Mouse (Mus musculus) ES-E14 (cell line): ENCODE measurements around the gene Lmbr1. TPM values are rescaled to one million over a fixed set of nuclear protein-coding genes. Genes with fewer than 3 reads are reported as not detected.

Experiments used
- DNase-seq: peaks from one replicate; pipeline ENCODE4 v3.0.0-alpha.2; 2013; ENCODE audit warnings: low read depth, low spot score
- H3K27ac ChIP-seq: 2 replicates; pipeline ENCODE4 v1.5.1; 2012; ENCODE audit warnings: low read depth, mild to moderate bottlenecking, low read length, moderate library complexity, mixed read lengths; ENCODE audit not compliant: poor library complexity, insufficient read depth, severe bottlenecking
- H3K36me3 ChIP-seq: 2 replicates; pipeline ENCODE4 v1.6.1; 2012; ENCODE audit warnings: mild to moderate bottlenecking, low read length, moderate library complexity, mixed read lengths; ENCODE audit not compliant: control insufficient read depth, poor library complexity, insufficient read depth, severe bottlenecking
- H3K4me1 ChIP-seq, 2 experiments: fragments of 150-350 bp in 1 of 2; sonication (generic) in 1 of 2; 2 replicates each; pipeline ENCODE4 v1.6.1; 2012; ENCODE audit warnings: low read length in 2 of 2, mild to moderate bottlenecking in 1 of 2, mixed read lengths in 1 of 2; ENCODE audit not compliant: control insufficient read depth in 2 of 2, insufficient read depth in 2 of 2, poor library complexity in 1 of 2
- H3K4me3 ChIP-seq, 2 experiments: fragments of 150-350 bp in 1 of 2; sonication (generic) in 1 of 2; 2 replicates each; pipeline ENCODE4 v1.5.1; 2012; ENCODE audit warnings: low read length in 2 of 2, low read depth in 1 of 2, mild to moderate bottlenecking in 1 of 2, mixed read lengths in 1 of 2; ENCODE audit not compliant: insufficient read depth in 1 of 2, poor library complexity in 1 of 2, severe bottlenecking in 1 of 2
- H3K9ac ChIP-seq: 2 replicates; pipeline ENCODE4 v1.6.1; 2012; ENCODE audit warnings: low read depth, mild to moderate bottlenecking, low read length, mixed read lengths; ENCODE audit not compliant: poor library complexity, insufficient read depth, severe bottlenecking
- H3K9me3 ChIP-seq: fragments of 150-350 bp; sonication (generic); 2 replicates; pipeline ENCODE4 v1.6.1; 2012; ENCODE audit warnings: low read depth, mild to moderate bottlenecking, low read length; ENCODE audit not compliant: control insufficient read depth, insufficient read depth
- CHD2 ChIP-seq: IDR thresholded peaks from 2 replicates; pipeline ENCODE4 v1.6.1; 2014; ENCODE audit warnings: mild to moderate bottlenecking, low read depth, low read length, inconsistent platforms
- HCFC1 ChIP-seq: IDR thresholded peaks from 2 replicates; pipeline ENCODE4 v1.6.1; 2012; ENCODE audit warnings: low read length, inconsistent platforms, borderline replicate concordance; ENCODE audit not compliant: insufficient read depth
- MAFK ChIP-seq: IDR thresholded peaks from 2 replicates; pipeline ENCODE4 v1.6.1; 2014; ENCODE audit warnings: mild to moderate bottlenecking, low read depth, low read length, inconsistent platforms; ENCODE audit not compliant: insufficient read depth
- ZC3H11A ChIP-seq: IDR thresholded peaks from 2 replicates; pipeline ENCODE4 v1.6.1; 2012; ENCODE audit warnings: low read depth, mild to moderate bottlenecking, inconsistent platforms, low read length, borderline replicate concordance
- ZNF384 ChIP-seq: IDR thresholded peaks from 2 replicates; pipeline ENCODE4 v1.6.1; 2012; ENCODE audit warnings: low read depth, low read length, inconsistent platforms
- in situ Hi-C, 2 experiments: fragments of 600-800 bp; cut with MboI; formaldehyde crosslinking; loops; one replicate each; pipeline ENCODE4 v1.15.1; 2025; ENCODE audit warnings: low sequenced_read_pairs in 2 of 2, inconsistent platforms in 1 of 2; ENCODE audit not compliant: unreplicated experiment in 2 of 2
- total RNA-seq: library from RNA; depleted of rRNA; stranded (reverse); fragments of 300-350 nt; gene quantifications from 2 replicates; pipeline ENCODE4 v1.2.3, GENCODE M21; 2012

Gene Lmbr1
- total RNA-seq, 1 experiment, result 7.4 TPM

DNA sequence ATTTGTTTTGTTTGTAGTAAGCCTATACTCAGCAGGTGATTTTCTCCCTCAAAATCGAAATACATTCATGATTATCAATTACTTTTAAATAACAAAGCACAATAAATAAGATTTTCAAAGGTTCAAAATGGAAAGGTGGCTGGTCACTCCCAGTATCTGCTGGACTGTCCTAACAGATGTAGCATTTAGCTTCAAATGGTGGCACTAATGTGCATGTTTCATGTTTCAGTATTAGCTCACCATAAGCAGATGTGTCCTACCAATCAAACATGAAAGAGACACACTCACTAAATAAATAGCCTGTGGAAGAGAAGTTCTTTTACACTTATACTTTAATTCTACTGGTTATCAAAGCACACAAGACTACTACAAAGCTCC lies 126.7 kb downstream of the Lmbr1 start:
- Histone ChIP-seq H3K4me3 (no peak overlapping the region), H3K27ac (no peak overlapping the region), H3K36me3 (no peaks in the 10 kb centered on the region), H3K4me1 (peaks cover 0 to 5% of the 10 kb centered on the region in 2 experiments; a peak in 1 of 4 replicates), H3K9me3 (no peaks in the 10 kb centered on the region), H3K9ac (no peak overlapping the region)
- no peak for TF ChIP-seq MAFK
- TF ChIP-seq HCFC1, result no peak
- no peak for TF ChIP-seq ZNF384
- TF ChIP-seq ZC3H11A, result no peak
- TF ChIP-seq CHD2, result no peak
- no peak for DNase-seq
- in situ Hi-C loops, result no loop called here

DNA sequence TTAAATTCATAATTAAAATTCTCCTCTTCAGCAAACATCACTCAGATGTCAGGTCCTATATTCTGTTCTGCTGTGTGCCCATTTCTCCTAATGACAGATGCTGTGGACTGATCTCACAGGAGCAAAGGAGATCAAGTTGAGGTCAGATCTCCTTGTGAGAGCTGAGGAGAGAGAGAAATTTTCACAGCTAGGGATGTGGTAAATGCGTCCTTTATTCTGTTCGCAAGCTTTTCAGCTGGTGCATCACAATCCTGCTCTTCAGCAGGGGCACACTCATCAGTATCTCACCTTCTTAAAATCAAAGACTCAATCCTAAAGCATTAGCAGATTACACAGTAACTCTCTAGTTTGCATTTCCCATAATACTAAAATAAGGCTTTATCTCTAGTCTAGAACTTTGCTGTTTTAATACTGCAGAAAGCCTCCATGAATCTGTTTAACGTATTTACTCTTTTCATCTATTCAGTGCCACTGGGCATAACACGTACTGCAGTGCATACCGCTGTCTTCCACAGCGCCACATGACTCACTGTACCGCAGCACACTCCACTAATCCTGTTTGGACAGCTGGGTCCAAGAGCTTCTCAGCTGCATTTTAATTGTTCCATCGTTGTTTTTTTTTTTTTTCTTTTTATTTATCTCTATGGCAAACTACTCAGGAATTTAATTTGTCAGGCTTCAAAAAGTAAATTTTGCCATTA lies 127.2 kb downstream of the Lmbr1 start:
- TF ChIP-seq MAFK (no peak), ZNF384 (no peak), HCFC1 (no peak), CHD2 (no peak), ZC3H11A (no peak)
- Histone ChIP-seq H3K9ac (no peak overlapping the region), H3K4me1 (peaks cover 0 to 5% of the 10 kb centered on the region in 2 experiments; a peak in 1 of 4 replicates), H3K27ac (no peak overlapping the region), H3K9me3 (no peaks in the 10 kb centered on the region), H3K4me3 (no peak overlapping the region), H3K36me3 (no peaks in the 10 kb centered on the region)
- in situ Hi-C loops, result no loop called here
- no peak for DNase-seq

DNA sequence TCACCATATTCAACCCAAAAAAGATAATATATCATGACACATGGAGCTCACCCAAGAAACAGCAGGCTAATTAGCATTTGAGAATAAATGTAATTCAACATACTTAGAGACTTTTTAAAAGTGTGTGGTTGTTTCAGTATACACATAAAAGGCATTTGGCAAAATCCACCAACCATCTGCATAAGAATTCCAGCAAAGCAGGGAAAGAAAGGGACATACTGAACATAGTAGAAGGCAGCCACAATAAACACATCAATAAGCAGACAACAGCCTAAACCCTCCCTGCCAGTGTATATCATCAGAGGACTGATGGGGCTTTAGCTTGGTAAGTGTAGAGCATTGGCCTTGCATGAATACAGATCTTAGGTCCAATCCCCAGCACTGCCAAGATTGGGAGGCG lies 133.4 kb downstream of the Lmbr1 start:
- Histone ChIP-seq H3K9ac (no peak overlapping the region), H3K27ac (no peak overlapping the region), H3K36me3 (no peaks in the 10 kb centered on the region), H3K9me3 (no peaks in the 10 kb centered on the region), H3K4me1 (no peaks in the 10 kb centered on the region), H3K4me3 (no peak overlapping the region)
- no peak for DNase-seq
- in situ Hi-C loops, result no loop called here
- TF ChIP-seq ZC3H11A (no peak), HCFC1 (no peak), ZNF384 (no peak), MAFK (no peak), CHD2 (no peak)

DNA sequence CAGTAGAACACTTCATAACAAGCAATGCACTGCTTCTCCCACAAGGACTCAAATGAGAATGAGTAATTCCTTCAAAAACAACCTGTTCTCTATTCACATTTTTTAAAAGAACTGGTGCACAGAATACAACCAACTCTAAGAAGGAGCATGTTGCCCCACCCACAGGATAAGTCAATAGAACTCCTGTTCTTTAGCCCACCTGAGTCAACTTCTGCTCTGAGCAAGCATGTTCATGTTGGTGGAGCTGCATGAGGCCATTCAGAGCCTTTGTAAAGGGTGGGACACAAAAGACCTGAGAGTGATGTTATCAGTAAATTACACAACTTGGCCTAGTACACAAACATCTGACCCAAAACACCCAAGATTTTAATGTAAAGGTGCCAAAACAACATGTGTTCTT lies 139.8 kb downstream of the Lmbr1 start:
- DNase-seq, result no peak
- Histone ChIP-seq H3K9ac (no peak overlapping the region), H3K36me3 (no peaks in the 10 kb centered on the region), H3K27ac (no peak overlapping the region), H3K9me3 (no peaks in the 10 kb centered on the region), H3K4me3 (no peak overlapping the region), H3K4me1 (no peaks in the 10 kb centered on the region)
- in situ Hi-C loops, result no loop called here
- TF ChIP-seq ZNF384 (no peak), ZC3H11A (no peak), CHD2 (no peak), MAFK (no peak)

DNA sequence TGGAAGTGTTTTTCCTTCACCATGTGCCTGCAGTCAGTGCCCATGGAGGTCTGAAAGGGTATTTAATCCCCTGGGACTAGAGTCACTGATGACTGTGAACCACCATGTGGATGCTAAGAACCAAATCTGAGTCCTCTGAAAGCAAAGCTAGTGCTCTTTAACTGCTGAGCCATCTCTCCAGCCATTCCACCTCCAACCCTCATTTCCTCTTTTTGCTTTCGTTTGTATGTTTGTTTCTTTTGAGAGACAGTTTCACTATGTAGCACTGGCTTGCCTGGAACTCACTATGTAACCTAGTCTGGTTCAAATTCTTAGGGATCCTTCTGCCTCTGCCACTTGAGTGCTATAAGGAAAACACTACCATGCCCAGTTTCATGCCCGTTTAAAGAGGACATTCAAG lies 147.7 kb downstream of the Lmbr1 start:
- TF ChIP-seq CHD2 (no peak), HCFC1 (no peak), ZNF384 (no peak)
- H3K4me3 ChIP-seq, result no peak overlapping the region

More for the DNA sequence above, 147.7 kb downstream of the Lmbr1 start:
- in situ Hi-C loops, result no loop called here
- Histone ChIP-seq H3K9ac (no peak overlapping the region), H3K36me3 (peaks cover 5% of the 10 kb centered on the region; the same call in 1 of the 2 replicates), H3K4me1 (no peaks in the 10 kb centered on the region), H3K9me3 (no peaks in the 10 kb centered on the region), H3K27ac (no peak overlapping the region)
- DNase-seq, result no peak
